Mouse (Mus musculus) lung, postnatal 4 days (tissue): Measurements from ENCODE around the gene Bmp15.

Experiments used
- DNase-seq, 2 experiments: peaks; one replicate each; pipeline ENCODE4 v3.0.0; 2021

The Bmp15 gene

GRCm38 (mm10) chrX:6320621-6321020, at the start of gene Bmp15:
Bmp15 (minus strand) TSS chrX:6320721.
- DNase-seq, result no peak

DNA sequence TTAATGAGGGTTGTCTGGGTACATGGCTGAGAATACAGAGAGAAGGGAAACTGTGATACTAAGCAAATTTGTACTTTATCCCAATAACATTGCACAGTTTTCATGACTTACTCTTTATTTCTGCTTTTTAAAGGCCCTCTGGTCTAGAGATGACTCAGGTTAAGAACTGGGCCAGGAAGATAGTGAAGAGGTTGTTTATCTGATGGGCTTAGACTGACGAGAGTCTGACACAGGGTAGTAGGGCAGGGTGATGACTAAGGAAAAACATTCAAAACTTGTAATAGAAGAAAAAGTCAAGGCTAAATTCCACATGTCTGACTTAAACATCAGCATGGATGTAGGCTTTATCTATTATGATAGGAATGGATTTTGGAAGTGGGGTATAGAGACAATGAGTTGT, 48.3 kb upstream of the Bmp15 start:
- no peak for DNase-seq

GRCm38 (mm10) chrX:6357503-6358114, 37.1 kb upstream of the Bmp15 start:
- DNase-seq, result no peak

GRCm38 (mm10) chrX:6356876-6357275, 36.4 kb upstream of the Bmp15 start:
- no peak for DNase-seq

DNA sequence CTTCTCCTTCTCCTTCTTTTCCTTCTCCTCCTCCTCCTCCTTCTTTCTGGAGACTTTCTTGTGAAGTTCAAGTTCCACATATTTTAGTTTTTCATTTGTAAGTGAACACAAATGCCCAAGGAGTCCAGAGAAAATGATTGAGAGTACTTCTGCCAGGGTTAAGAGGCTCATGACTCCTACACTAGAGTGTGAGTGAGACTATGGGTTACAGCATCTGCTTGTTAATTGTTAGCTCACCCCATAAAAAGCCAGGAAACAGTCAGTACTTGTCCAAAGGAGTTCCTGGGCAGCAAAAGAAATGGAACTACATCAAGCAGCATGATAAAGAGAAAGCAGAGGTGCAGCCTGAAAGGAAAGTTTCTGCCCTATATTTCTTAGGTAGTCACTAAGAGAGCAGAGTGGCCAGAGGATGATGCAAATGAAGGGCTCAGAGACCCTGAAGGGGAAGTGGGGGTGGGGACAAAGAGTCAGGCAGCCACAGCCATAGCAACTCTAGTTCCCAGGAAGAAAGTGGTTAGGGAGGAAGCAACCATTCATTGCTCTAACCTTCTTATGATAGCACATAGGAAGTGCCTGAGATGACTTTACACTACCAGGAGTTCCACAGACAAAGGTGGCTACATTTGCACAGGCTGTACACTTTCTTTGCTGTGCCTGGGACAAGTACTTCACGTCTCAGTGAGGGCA, 24.9 kb upstream of the Bmp15 start:
- DNase-seq, result no peak

DNA sequence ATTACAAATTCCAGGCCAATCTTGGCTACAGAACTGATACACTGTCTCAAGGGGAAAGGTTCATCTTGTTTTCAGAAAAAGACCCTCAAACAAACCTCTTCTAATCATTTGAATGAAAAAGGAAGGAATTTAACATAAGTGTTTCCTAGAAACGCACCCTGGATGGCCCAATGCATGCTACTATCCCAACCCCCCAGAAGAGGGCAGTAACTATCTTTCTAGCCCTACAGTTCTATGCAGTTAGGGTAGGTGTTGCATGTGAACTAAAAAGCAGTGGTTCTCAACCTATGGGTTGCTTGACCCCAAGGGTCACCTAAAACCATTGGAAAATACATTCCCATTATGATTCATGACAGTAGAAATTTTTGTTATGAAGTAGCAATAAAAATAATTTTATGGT, 3.5 kb upstream of the Bmp15 start:
- DNase-seq, result no peak

- no peak for DNase-seq
These were observed 2.8 kb downstream of the Bmp15 start for GRCm38 (mm10) chrX:6317747-6318146.
